Mouse (Mus musculus) heart, embryonic 14.5 days (tissue): Measurements from ENCODE around the gene Acad11. TPM values are rescaled to one million over a fixed set of nuclear protein-coding genes. Genes with fewer than 3 reads are reported as not detected.

Experiments
- ATAC-seq: fragments of 200-750 bp; cut with Nextera tagmentation; 2 replicates; pipeline ENCODE4 v1.8.0; 2017; ENCODE audit warnings: low read depth, moderate TSS enrichment; ENCODE audit not compliant: insufficient number of reproducible peaks, insufficient read depth, low FRiP score
- H3K27ac ChIP-seq, 2 experiments: fragments of 200-500 bp in 1 of 2; fragments of 300-500 bp in 1 of 2; sonication (generic) in 1 of 2; replicated peaks in 1 of 2; 2 replicates each; pipeline ENCODE4 v1.5.1; 2012 to 2014; ENCODE audit warnings: low read depth in 2 of 2, low read length in 2 of 2, control low read depth in 1 of 2, mild to moderate bottlenecking in 1 of 2, mixed read lengths in 1 of 2; ENCODE audit not compliant: control insufficient read depth in 1 of 2, insufficient read depth in 1 of 2
- H3K27me3 ChIP-seq: fragments of 300-500 bp; sonication (generic); 2 replicates; pipeline ENCODE4 v1.6.1; 2014; ENCODE audit warnings: mild to moderate bottlenecking, low read length, control low read depth; ENCODE audit not compliant: control insufficient read depth, insufficient read depth
- H3K36me3 ChIP-seq: fragments of 300-500 bp; sonication (generic); 2 replicates; pipeline ENCODE4 v1.6.1; 2014; ENCODE audit warnings: mild to moderate bottlenecking, control low read depth, low read length, mixed read lengths; ENCODE audit not compliant: control insufficient read depth, insufficient read depth
- H3K4me1 ChIP-seq, 2 experiments: fragments of 200-500 bp in 1 of 2; fragments of 300-500 bp in 1 of 2; sonication (generic) in 1 of 2; 2 replicates each; pipeline ENCODE4 v1.6.1; 2012 to 2014; ENCODE audit warnings: low read length in 2 of 2, control low read depth in 1 of 2, mixed read lengths in 1 of 2; ENCODE audit not compliant: control insufficient read depth in 2 of 2, insufficient read depth in 2 of 2
- H3K4me2 ChIP-seq: fragments of 300-500 bp; sonication (generic); 2 replicates; pipeline ENCODE4 v1.6.1; 2014; ENCODE audit warnings: mild to moderate bottlenecking, low read length
- H3K4me3 ChIP-seq, 2 experiments: fragments of 200-500 bp in 1 of 2; fragments of 300-500 bp in 1 of 2; sonication (generic) in 1 of 2; 2 replicates each; pipeline ENCODE4 v1.5.1; 2012 to 2014; ENCODE audit warnings: low read length in 2 of 2, mild to moderate bottlenecking in 2 of 2, control low read depth in 1 of 2, low read depth in 1 of 2, moderate library complexity in 1 of 2; ENCODE audit not compliant: control insufficient read depth in 1 of 2, insufficient read depth in 1 of 2
- H3K9ac ChIP-seq: fragments of 300-500 bp; sonication (generic); 2 replicates; pipeline ENCODE4 v1.6.1; 2014; ENCODE audit warnings: mild to moderate bottlenecking, low read length
- H3K9me3 ChIP-seq: fragments of 300-500 bp; sonication (generic); 2 replicates; pipeline ENCODE4 v1.6.1; 2016; ENCODE audit warnings: low read length, control low read depth; ENCODE audit not compliant: control insufficient read depth
- WGBS: fragments of 180-500 bp; shearing (Covaris S2); extraction: QIAGEN DNeasy Blood & Tissue Kit; methylation state at CpG from one replicate; pipeline ENCODE4 v1.1.7; 2014; 5-methylcytosine and 5-hydroxymethylcytosine counted together
- polyA plus RNA-seq: library from polyadenylated mRNA; unstranded; fragments of >200 nt; fragmentation: Nextera tagmentation; extraction: Ambion mirVana; gene quantifications from 2 replicates; pipeline ENCODE4 v1.2.1, GENCODE M21; 2014

Gene Acad11
- polyA plus RNA-seq, 1 experiment from 2014 or later = 11.4 TPM

GRCm38 (mm10) chr9:104157291-104157690, 94.1 kb downstream of the Acad11 start:
- Histone ChIP-seq H3K9me3 (no peaks in the 10 kb centered on the region), H3K27ac (no peak overlapping the region), H3K9ac (no peak overlapping the region), H3K4me3 (no peak overlapping the region), H3K36me3 (peaks cover 99% of the 10 kb centered on the region), H3K4me2 (no peak overlapping the region), H3K27me3 (no peaks in the 10 kb centered on the region), H3K4me1 (no peaks in the 10 kb centered on the region)
- WGBS = 92% methylated on average over 7 of the region's 7 CpGs
- ATAC-seq = no peak

GRCm38 (mm10) chr9:104161117-104161516, 97.9 kb downstream of the Acad11 start:
- Histone ChIP-seq H3K4me2 (no peak overlapping the region), H3K4me1 (no peaks in the 10 kb centered on the region), H3K9ac (no peak overlapping the region), H3K27me3 (no peaks in the 10 kb centered on the region), H3K36me3 (peaks cover 100% of the 10 kb centered on the region), H3K9me3 (no peaks in the 10 kb centered on the region), H3K27ac (no peak overlapping the region), H3K4me3 (no peak overlapping the region)
- ATAC-seq = no peak
- WGBS = 43% methylated on average over 7 of the region's 7 CpGs

GRCm38 (mm10) chr9:104164194-104164593, 101.0 kb downstream of the Acad11 start:
- WGBS = 71% methylated on average over 5 of the region's 5 CpGs

GRCm38 (mm10) chr9:104165926-104166325, 102.7 kb downstream of the Acad11 start:
- Histone ChIP-seq H3K4me2 (no peak overlapping the region), H3K27ac (no peak overlapping the region), H3K9me3 (no peaks in the 10 kb centered on the region), H3K27me3 (no peaks in the 10 kb centered on the region), H3K9ac (no peak overlapping the region), H3K4me3 (no peak overlapping the region), H3K4me1 (no peaks in the 10 kb centered on the region), H3K36me3 (peaks cover 93% of the 10 kb centered on the region)
- no peak for ATAC-seq
- WGBS = 93% methylated on average over 5 of the region's 5 CpGs

More at GRCm38 (mm10) chr9:104164194-104164593, 101.0 kb downstream of the Acad11 start:
- Histone ChIP-seq H3K27ac (no peak overlapping the region), H3K4me1 (no peaks in the 10 kb centered on the region), H3K4me2 (no peak overlapping the region), H3K9me3 (no peaks in the 10 kb centered on the region), H3K4me3 (no peak overlapping the region), H3K36me3 (peaks cover 93% of the 10 kb centered on the region), H3K27me3 (no peaks in the 10 kb centered on the region), H3K9ac (no peak overlapping the region)
- no peak for ATAC-seq

GRCm38 (mm10) chr9:104169986-104170385, 106.8 kb downstream of the Acad11 start:
- no peak overlapping the region for H3K4me3 ChIP-seq
- H3K9ac ChIP-seq = no peak overlapping the region
- WGBS = 96% methylated on average over 10 of the region's 10 CpGs
- H3K27me3 ChIP-seq = no peaks in the 10 kb centered on the region
- ATAC-seq = no peak
- H3K27ac ChIP-seq = no peak overlapping the region
- H3K9me3 ChIP-seq = no peaks in the 10 kb centered on the region
- H3K4me2 ChIP-seq = no peak overlapping the region
- peaks cover 90% of the 10 kb centered on the region for H3K36me3 ChIP-seq
- no peaks in the 10 kb centered on the region for H3K4me1 ChIP-seq

DNA sequence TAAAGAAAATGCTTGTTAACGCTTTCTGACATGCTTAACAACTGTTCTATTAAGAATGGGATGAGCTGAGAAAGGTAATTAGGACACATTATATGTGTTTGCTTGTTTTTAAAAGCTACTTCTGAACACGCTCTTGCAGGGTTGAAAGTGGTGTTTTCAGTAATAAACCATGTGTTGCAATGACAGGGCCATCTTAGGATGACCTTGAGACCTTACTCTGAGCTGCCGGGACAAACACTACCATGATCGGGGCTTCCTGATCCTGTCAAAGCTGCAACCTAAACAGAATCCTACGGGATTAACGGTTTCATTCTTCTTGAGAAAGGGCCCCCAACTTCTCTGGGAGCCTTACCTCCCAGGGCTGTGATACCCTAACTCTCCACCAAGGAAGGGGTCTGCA, 108.5 kb downstream of the Acad11 start:
- Histone ChIP-seq H3K36me3 (peaks cover 90% of the 10 kb centered on the region), H3K4me1 (no peaks in the 10 kb centered on the region), H3K27ac (no peak overlapping the region), H3K9ac (no peak overlapping the region), H3K4me3 (no peak overlapping the region), H3K9me3 (no peaks in the 10 kb centered on the region), H3K4me2 (no peak overlapping the region), H3K27me3 (no peaks in the 10 kb centered on the region)
- no peak for ATAC-seq
- 88% methylated on average over 6 of the region's 6 CpGs for WGBS

DNA sequence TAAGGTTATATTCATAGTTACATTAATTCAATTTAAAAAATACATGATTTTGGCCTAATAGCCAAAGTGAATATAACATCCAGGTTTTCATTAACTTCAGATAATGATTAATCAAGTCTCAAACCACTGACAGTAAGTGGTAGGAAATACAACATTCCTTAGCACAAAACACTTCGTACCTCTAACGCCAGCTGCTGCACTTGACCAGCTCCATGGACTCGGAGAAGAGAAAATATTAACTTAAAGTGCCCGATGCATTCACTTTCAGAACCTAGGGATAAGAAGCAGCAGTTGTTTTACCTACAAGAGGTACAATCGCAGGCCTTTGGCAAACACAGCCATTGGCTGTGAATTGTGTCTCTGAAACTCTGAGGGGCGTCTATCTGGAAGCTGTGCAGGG, 109.2 kb downstream of the Acad11 start:
- 90% methylated on average over 6 of the region's 6 CpGs for WGBS
- Histone ChIP-seq H3K9me3 (no peaks in the 10 kb centered on the region), H3K9ac (no peak overlapping the region), H3K27me3 (no peaks in the 10 kb centered on the region), H3K27ac (no peak overlapping the region), H3K4me2 (no peak overlapping the region), H3K4me1 (no peaks in the 10 kb centered on the region), H3K36me3 (peaks cover 90% of the 10 kb centered on the region), H3K4me3 (no peak overlapping the region)
- no peak for ATAC-seq
